Mouse (Mus musculus): Measurements from ENCODE around the gene Ppp2r1a. TPM values are rescaled to one million over a fixed set of nuclear protein-coding genes. Genes with fewer than 3 reads are reported as not detected.
A peak's percentile ranks its signal among the peaks of the same experiment; 100 is the strongest.

Gene Ppp2r1a
- polyA plus RNA-seq (2012; rRNA removed) = 596 and 603 TPM in 2 replicates

- peak within 1 kb of the TSS; percentile 81 for H3K27ac ChIP-seq (ENCODE audit: insufficient read depth, low read length)
- TF ChIP-seq POLR2A (IDR thresholded peaks at IDR 0.05; ENCODE audit: extremely low read depth, insufficient read depth, low read length) (peak; percentile 86), CTCF (IDR thresholded peaks at IDR 0.05; ENCODE audit: extremely low read depth, insufficient read depth, low read length) (no peak)
- H3K4me1 ChIP-seq (ENCODE audit: control insufficient read depth, insufficient read depth, low read length) = peaks cover 6% of the 10 kb centered on the region
- peak within 1 kb of the TSS; percentile 63 for H3K4me3 ChIP-seq (ENCODE audit: insufficient read depth, low read length)
Observed at GRCm38 (mm10) chr17:20944985-20945891, at the start of gene Ppp2r1a. Gene Ppp2r1a, plus strand, starts transcription at chr17:20945311.

- H3K27ac ChIP-seq (ENCODE audit: insufficient read depth, low read length) = no peak within 1 kb of the TSS
- TF ChIP-seq CTCF (IDR thresholded peaks at IDR 0.05; ENCODE audit: extremely low read depth, insufficient read depth, low read length) (no peak), POLR2A (IDR thresholded peaks at IDR 0.05; ENCODE audit: extremely low read depth, insufficient read depth, low read length) (no peak)
- no peaks in the 10 kb centered on the region for H3K4me1 ChIP-seq (ENCODE audit: control insufficient read depth, insufficient read depth, low read length)
- H3K4me3 ChIP-seq (ENCODE audit: insufficient read depth, low read length) = no peak within 1 kb of the TSS
Observed at GRCm38 (mm10) chr17:20904991-20905390, 40.1 kb upstream of the Ppp2r1a start, which contains the start of gene Vmn1r231. Gene Vmn1r231, minus strand, starts transcription at chr17:20905091.

- no peaks in the 10 kb centered on the region for H3K4me1 ChIP-seq (ENCODE audit: control insufficient read depth, insufficient read depth, low read length)
- H3K27ac ChIP-seq (ENCODE audit: insufficient read depth, low read length) = no peak within 1 kb of the TSS
- H3K4me3 ChIP-seq (ENCODE audit: insufficient read depth, low read length) = no peak within 1 kb of the TSS
- TF ChIP-seq POLR2A (IDR thresholded peaks at IDR 0.05; ENCODE audit: extremely low read depth, insufficient read depth, low read length) = no peak
- TF ChIP-seq CTCF (IDR thresholded peaks at IDR 0.05; ENCODE audit: extremely low read depth, insufficient read depth, low read length) = no peak
Observed at GRCm38 (mm10) chr17:20919614-20920013, 25.5 kb upstream of the Ppp2r1a start, which contains the start of gene Vmn1r232. Gene Vmn1r232, minus strand, starts transcription at chr17:20919714.

GRCm38 (mm10) chr17:20944226-20944625 lies 885 bp upstream of the Ppp2r1a start:
- Histone ChIP-seq H3K4me3 (ENCODE audit: insufficient read depth, low read length) (peak overlapping the region; percentile 63), H3K27ac (ENCODE audit: insufficient read depth, low read length) (no peak overlapping the region), H3K4me1 (ENCODE audit: control insufficient read depth, insufficient read depth, low read length) (peaks cover 6% of the 10 kb centered on the region)
- no peak for TF ChIP-seq POLR2A (IDR thresholded peaks at IDR 0.05; ENCODE audit: extremely low read depth, insufficient read depth, low read length)
- no peak for TF ChIP-seq CTCF (IDR thresholded peaks at IDR 0.05; ENCODE audit: extremely low read depth, insufficient read depth, low read length)

GRCm38 (mm10) chr17:20946026-20946565 lies 985 bp downstream of the Ppp2r1a start:
- H3K27ac ChIP-seq (ENCODE audit: insufficient read depth, low read length) = peak overlapping the region; percentile 81
- H3K4me3 ChIP-seq (ENCODE audit: insufficient read depth, low read length) = peak overlapping the region; percentile 63
- H3K4me1 ChIP-seq (ENCODE audit: control insufficient read depth, insufficient read depth, low read length) = peaks cover 6% of the 10 kb centered on the region
- TF ChIP-seq POLR2A (IDR thresholded peaks at IDR 0.05; ENCODE audit: extremely low read depth, insufficient read depth, low read length) (no peak), CTCF (IDR thresholded peaks at IDR 0.05; ENCODE audit: extremely low read depth, insufficient read depth, low read length) (no peak)

- Histone ChIP-seq H3K27ac (ENCODE audit: insufficient read depth, low read length) (no peak overlapping the region), H3K4me3 (ENCODE audit: insufficient read depth, low read length) (peak overlapping the region; percentile 63; the same call in 1 of the 2 replicates), H3K4me1 (ENCODE audit: control insufficient read depth, insufficient read depth, low read length) (peaks cover 6% of the 10 kb centered on the region)
- no peak for TF ChIP-seq POLR2A (IDR thresholded peaks at IDR 0.05; ENCODE audit: extremely low read depth, insufficient read depth, low read length)
- no peak for TF ChIP-seq CTCF (IDR thresholded peaks at IDR 0.05; ENCODE audit: extremely low read depth, insufficient read depth, low read length)
Observed at GRCm38 (mm10) chr17:20946636-20947035, 1.5 kb downstream of the Ppp2r1a start.

GRCm38 (mm10) chr17:20960386-20960785 lies 15.3 kb downstream of the Ppp2r1a start:
- Histone ChIP-seq H3K4me1 (ENCODE audit: control insufficient read depth, insufficient read depth, low read length) (no peaks in the 10 kb centered on the region), H3K27ac (ENCODE audit: insufficient read depth, low read length) (no peak overlapping the region)
- TF ChIP-seq POLR2A (IDR thresholded peaks at IDR 0.05; ENCODE audit: extremely low read depth, insufficient read depth, low read length) (no peak), CTCF (IDR thresholded peaks at IDR 0.05; ENCODE audit: extremely low read depth, insufficient read depth, low read length) (no peak)

GRCm38 (mm10) chr17:20965421-20965820 lies 20.3 kb downstream of the Ppp2r1a start:
- H3K4me3 ChIP-seq (ENCODE audit: insufficient read depth, low read length) = no peak overlapping the region
- H3K4me1 ChIP-seq (ENCODE audit: control insufficient read depth, insufficient read depth, low read length) = no peaks in the 10 kb centered on the region
- H3K27ac ChIP-seq (ENCODE audit: insufficient read depth, low read length) = no peak overlapping the region
- TF ChIP-seq CTCF (IDR thresholded peaks at IDR 0.05; ENCODE audit: extremely low read depth, insufficient read depth, low read length) (no peak), POLR2A (IDR thresholded peaks at IDR 0.05; ENCODE audit: extremely low read depth, insufficient read depth, low read length) (no peak)

More at GRCm38 (mm10) chr17:20960386-20960785, 15.3 kb downstream of the Ppp2r1a start:
- H3K4me3 ChIP-seq (ENCODE audit: insufficient read depth, low read length) = no peak overlapping the region

GRCm38 (mm10) chr17:20966681-20967080 lies 21.6 kb downstream of the Ppp2r1a start:
- no peaks in the 10 kb centered on the region for H3K4me1 ChIP-seq (ENCODE audit: control insufficient read depth, insufficient read depth, low read length)
- no peak for TF ChIP-seq CTCF (IDR thresholded peaks at IDR 0.05; ENCODE audit: extremely low read depth, insufficient read depth, low read length)
- TF ChIP-seq POLR2A (IDR thresholded peaks at IDR 0.05; ENCODE audit: extremely low read depth, insufficient read depth, low read length) = no peak
- no peak overlapping the region for H3K27ac ChIP-seq (ENCODE audit: insufficient read depth, low read length)
- H3K4me3 ChIP-seq (ENCODE audit: insufficient read depth, low read length) = no peak overlapping the region

All from cortical plate, adult 2 months (tissue).